Mouse (Mus musculus): ENCODE measurements around the gene Gm21789. TPM values are rescaled to one million over a fixed set of nuclear protein-coding genes. Genes with fewer than 3 reads are reported as not detected.
"Not testable (repeated sequence)": the region's sequence is repeated elsewhere in the genome, so short reads cannot be mapped to it uniquely, and the experiment has no call there.

Gm21789 gene
- not detected in 2 replicates for polyA plus RNA-seq (2012; rRNA removed)

GRCm38 (mm10) chrX:32941468-32941867, at the start of gene Gm21789:
TSS of gene Gm21789 (plus strand) at chrX:32941768.
- H3K36me3 ChIP-seq (ENCODE audit: control insufficient read depth, insufficient read depth, low read length); H3K27me3 ChIP-seq (ENCODE audit: control insufficient read depth, insufficient read depth, low read length); H3K4me1 ChIP-seq (replicated peaks; ENCODE audit: control insufficient read depth, insufficient read depth, low read length); H3K4me3 ChIP-seq (ENCODE audit: control insufficient read depth, insufficient read depth, low read length); H3K27ac ChIP-seq (ENCODE audit: control insufficient read depth, insufficient read depth, low read length); DNase-seq: not testable (repeated sequence)
- WGBS = no CpG with 5 or more reads among the region's 1 CpGs

GRCm38 (mm10) chrX:32894325-32894724, 47.2 kb upstream of the Gm21789 start, which contains the start of gene Btbd35f30:
TSS of gene Btbd35f30 (plus strand) at chrX:32894625.
- DNase-seq; H3K27me3 ChIP-seq (ENCODE audit: control insufficient read depth, insufficient read depth, low read length); H3K36me3 ChIP-seq (ENCODE audit: control insufficient read depth, insufficient read depth, low read length); H3K4me3 ChIP-seq (ENCODE audit: control insufficient read depth, insufficient read depth, low read length); H3K27ac ChIP-seq (ENCODE audit: control insufficient read depth, insufficient read depth, low read length); H3K4me1 ChIP-seq (replicated peaks; ENCODE audit: control insufficient read depth, insufficient read depth, low read length): not testable (repeated sequence)
- WGBS = no CpG with 5 or more reads among the region's 4 CpGs

- not testable (repeated sequence) for H3K4me1 ChIP-seq (replicated peaks; ENCODE audit: control insufficient read depth, insufficient read depth, low read length); H3K27me3 ChIP-seq (ENCODE audit: control insufficient read depth, insufficient read depth, low read length); H3K27ac ChIP-seq (ENCODE audit: control insufficient read depth, insufficient read depth, low read length); H3K4me3 ChIP-seq (ENCODE audit: control insufficient read depth, insufficient read depth, low read length); DNase-seq; H3K36me3 ChIP-seq (ENCODE audit: control insufficient read depth, insufficient read depth, low read length)
- no CpG with 5 or more reads among the region's 3 CpGs for WGBS
Observed at GRCm38 (mm10) chrX:32973597-32973996, 32.0 kb downstream of the Gm21789 start, which contains the start of gene Btbd35f5. TSS of gene Btbd35f5 (plus strand) at chrX:32973897.

Other genes with a start within 250 kb of the Gm21789 start
- not detected in 2 replicates for gene Btbd35f21, start 215.7 kb upstream of the Gm21789 start, polyA plus RNA-seq (2012; rRNA removed)
- not detected in 2 replicates for gene Btbd35f30, start 47.1 kb upstream of the Gm21789 start, polyA plus RNA-seq (2012; rRNA removed)
- gene Btbd35f5, start 32.1 kb downstream of the Gm21789 start, polyA plus RNA-seq (2012; rRNA removed) = not detected in 2 replicates

Data from thymus, adult 2 months (tissue).